Mouse (Mus musculus): ENCODE results near the gene Got2. TPM values are rescaled to one million over a fixed set of nuclear protein-coding genes. Genes with fewer than 3 reads are reported as not detected.

The Got2 gene
- polyA plus RNA-seq, 2 experiments from 2014 or later, result 59.7 to 151 TPM

DNA sequence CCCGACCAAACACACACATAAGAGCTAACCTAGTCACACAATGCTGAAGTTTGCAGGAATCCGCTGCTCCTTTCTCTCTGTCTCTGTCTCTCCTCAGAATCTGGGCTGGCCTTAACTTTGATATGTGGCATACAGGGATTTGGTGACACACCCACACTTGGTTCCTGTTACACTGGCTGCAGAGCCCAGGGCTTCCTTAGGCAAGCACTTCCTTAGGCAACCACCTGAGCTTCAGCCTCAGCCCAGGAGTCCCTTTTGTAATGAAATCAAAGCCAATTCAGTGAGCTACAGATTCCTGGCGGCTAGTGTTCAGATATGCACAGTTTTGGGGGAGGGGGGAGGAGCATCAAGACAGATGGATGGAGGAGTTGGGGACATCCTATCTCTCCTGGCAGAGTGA lies 70.8 kb downstream of the Got2 start:
- ATAC-seq, result no peak

DNA sequence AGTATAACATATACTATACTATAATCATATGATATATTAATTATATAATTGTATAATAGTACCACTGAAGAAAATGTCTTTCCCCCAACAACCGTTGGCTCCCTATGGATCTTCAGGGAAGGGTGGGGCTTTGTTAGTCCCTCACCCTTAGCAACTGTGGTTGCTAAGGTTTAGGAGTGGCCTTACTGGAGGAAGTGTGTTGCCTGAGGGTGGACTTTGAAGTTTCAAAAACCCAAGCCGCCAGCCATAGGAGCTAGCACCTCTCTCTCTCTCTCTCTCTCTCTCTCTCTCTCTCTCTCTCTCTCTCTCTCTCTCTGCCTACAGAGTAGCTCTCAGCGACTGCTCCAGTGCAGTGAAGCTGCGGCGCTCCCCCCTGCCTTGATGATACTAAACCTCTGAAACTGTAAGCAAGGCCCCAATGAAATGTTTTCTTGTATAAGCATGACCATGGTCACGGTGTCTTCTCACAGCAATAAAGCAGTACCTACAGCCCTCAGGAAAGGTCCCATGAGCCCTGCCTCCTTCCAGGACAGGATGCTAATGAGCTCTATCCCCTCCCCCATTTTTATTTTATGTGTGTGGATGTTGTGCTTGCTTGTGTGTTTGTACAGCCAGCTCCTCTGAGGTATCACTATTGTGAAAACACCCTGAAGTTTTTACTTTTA lies 72.2 kb downstream of the Got2 start:
- no peak for ATAC-seq

Other genes with a start within 250 kb of the Got2 start
- 1 to 10 TPM in 1 of 2 experiments, under 1 TPM in 1; 0.83 to 1.6 TPM for gene Ndrg4, start 211.6 kb downstream of the Got2 start, polyA plus RNA-seq (2017; shearing (Covaris generic))
- 1 to 10 TPM; 5.3 to 7.0 TPM for gene Setd6, start 172.7 kb downstream of the Got2 start, polyA plus RNA-seq (2017; shearing (Covaris generic))
- gene Cnot1, start 81.1 kb downstream of the Got2 start, polyA plus RNA-seq (2017; shearing (Covaris generic)), result 10 to 100 TPM; 86.9 to 92.0 TPM
- gene Sap18b, start 63.2 kb downstream of the Got2 start, polyA plus RNA-seq (2017; shearing (Covaris generic)), result 100 to 1,000 TPM; 255 to 282 TPM
- 10 to 100 TPM in 1 of 2 experiments, 1 to 10 TPM in 1; 5.6 to 10.6 TPM for gene Slc38a7, start 35.0 kb downstream of the Got2 start, polyA plus RNA-seq (2017; shearing (Covaris generic))